Mouse (Mus musculus): Measurements from ENCODE around the gene Gmip. TPM values are rescaled to one million over a fixed set of nuclear protein-coding genes. Genes with fewer than 3 reads are reported as not detected.

Gmip gene
- polyA plus RNA-seq, 1 experiment: not detected

DNA sequence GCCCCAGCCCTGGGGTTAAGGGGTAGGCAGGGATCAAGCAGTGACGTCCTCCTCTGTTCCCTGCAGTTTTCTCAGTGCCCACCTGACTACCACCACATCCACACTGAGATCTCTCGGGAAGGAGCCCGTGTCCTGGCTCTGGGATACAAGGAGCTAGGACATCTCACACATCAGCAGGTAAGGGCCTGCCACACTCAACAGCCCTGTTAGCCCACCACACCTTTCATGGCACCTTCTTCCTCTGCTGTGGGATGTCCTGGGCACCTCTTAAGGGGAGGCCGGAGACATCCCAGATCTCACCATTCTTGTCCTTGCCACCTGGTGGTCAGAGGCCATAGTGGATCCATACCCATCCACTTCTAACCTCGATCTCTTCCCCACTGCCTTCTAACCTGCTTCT is 8.5 kb upstream of the Gmip start:
- Histone ChIP-seq H3K27ac (ENCODE audit: insufficient read depth, low read depth, low read length) (no peak overlapping the region), H3K4me1 (ENCODE audit: control insufficient read depth, insufficient read depth, low read length) (no peaks in the 10 kb centered on the region), H3K4me3 (ENCODE audit: insufficient read depth, low read depth, low read length) (no peak overlapping the region)
- WGBS: 95% methylated on average over 5 of the region's 5 CpGs
- no peak for TF ChIP-seq CTCF (IDR thresholded peaks at IDR 0.05; ENCODE audit: insufficient read depth, low read depth, low read length)
- TF ChIP-seq POLR2A (IDR thresholded peaks at IDR 0.05; ENCODE audit: insufficient read depth, low read depth, low read length): no peak

DNA sequence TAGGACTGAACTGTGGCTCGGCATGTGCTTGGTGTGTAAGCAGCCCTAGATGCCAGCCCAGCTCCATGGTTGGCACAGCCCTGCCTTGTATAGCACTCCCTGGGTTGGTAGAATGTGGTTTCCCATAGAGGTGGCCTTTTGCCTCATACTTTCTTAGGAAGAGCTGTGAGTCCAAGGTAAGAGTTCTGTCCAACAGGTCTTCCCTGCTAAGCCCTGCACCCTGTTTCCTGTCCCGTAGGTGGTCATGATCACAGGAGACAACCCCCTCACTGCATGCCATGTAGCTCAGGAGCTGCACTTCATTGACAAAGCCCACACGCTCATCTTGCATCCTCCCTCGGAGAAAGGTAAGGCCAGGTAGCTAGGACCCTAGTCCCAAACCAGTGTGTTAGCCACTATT is 6.7 kb upstream of the Gmip start:
- no peak for TF ChIP-seq POLR2A (IDR thresholded peaks at IDR 0.05; ENCODE audit: insufficient read depth, low read depth, low read length)
- no peak for TF ChIP-seq CTCF (IDR thresholded peaks at IDR 0.05; ENCODE audit: insufficient read depth, low read depth, low read length)
- Histone ChIP-seq H3K4me3 (ENCODE audit: insufficient read depth, low read depth, low read length) (no peak overlapping the region), H3K27ac (ENCODE audit: insufficient read depth, low read depth, low read length) (no peak overlapping the region), H3K4me1 (ENCODE audit: control insufficient read depth, insufficient read depth, low read length) (no peaks in the 10 kb centered on the region)
- 94% methylated on average over 4 of the region's 4 CpGs for WGBS

DNA sequence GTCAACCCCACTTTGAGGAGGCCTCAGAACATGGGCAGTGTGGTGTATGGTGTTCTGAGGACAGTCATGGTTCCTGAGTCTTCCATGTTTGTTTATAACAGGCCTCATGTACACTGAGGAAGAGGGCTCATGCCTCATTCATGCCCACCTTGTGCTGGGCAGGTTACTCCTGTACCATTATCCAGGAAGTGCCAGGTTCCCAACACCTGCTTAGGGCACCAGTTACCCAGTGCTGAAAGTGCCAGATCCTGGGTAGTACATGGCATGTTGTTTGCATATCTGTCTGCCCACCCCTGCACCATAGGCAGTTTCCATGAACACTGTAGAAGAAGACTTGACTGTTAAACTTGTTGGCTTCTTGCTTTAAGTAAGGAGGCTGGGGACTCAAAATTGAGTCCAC is 6.3 kb upstream of the Gmip start:
- TF ChIP-seq CTCF (IDR thresholded peaks at IDR 0.05; ENCODE audit: insufficient read depth, low read depth, low read length): no peak
- no peak for TF ChIP-seq POLR2A (IDR thresholded peaks at IDR 0.05; ENCODE audit: insufficient read depth, low read depth, low read length)
- H3K27ac ChIP-seq (ENCODE audit: insufficient read depth, low read depth, low read length): no peak overlapping the region
- no peak overlapping the region for H3K4me3 ChIP-seq (ENCODE audit: insufficient read depth, low read depth, low read length)

DNA sequence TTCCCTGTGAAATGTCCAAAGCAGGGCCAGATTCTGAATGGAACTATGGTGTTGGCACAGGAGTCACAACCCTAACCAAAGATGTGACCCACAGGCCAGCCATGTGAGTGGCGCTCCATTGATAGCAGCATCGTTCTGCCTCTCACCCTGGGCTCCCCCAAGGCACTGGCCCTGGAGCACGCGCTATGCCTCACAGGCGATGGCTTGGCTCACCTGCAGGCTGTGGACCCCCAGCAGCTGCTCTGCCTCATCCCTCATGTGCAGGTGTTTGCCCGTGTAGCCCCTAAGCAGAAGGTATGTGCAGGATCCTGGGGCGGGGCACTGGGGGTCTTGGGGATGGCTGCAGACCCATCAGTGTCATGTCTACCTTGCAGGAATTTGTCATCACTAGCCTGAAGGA is 5.1 kb upstream of the Gmip start:
- TF ChIP-seq CTCF (IDR thresholded peaks at IDR 0.05; ENCODE audit: insufficient read depth, low read depth, low read length): no peak
- TF ChIP-seq POLR2A (IDR thresholded peaks at IDR 0.05; ENCODE audit: insufficient read depth, low read depth, low read length): no peak
- Histone ChIP-seq H3K27ac (ENCODE audit: insufficient read depth, low read depth, low read length) (no peak overlapping the region), H3K4me3 (ENCODE audit: insufficient read depth, low read depth, low read length) (no peak overlapping the region), H3K4me1 (ENCODE audit: control insufficient read depth, insufficient read depth, low read length) (peaks cover 1% of the 10 kb centered on the region; the same call in 1 of the 2 replicates)
- WGBS: 89% methylated on average over 7 of the region's 7 CpGs

More for the DNA sequence above, 6.3 kb upstream of the Gmip start:
- H3K4me1 ChIP-seq (ENCODE audit: control insufficient read depth, insufficient read depth, low read length): no peaks in the 10 kb centered on the region

DNA sequence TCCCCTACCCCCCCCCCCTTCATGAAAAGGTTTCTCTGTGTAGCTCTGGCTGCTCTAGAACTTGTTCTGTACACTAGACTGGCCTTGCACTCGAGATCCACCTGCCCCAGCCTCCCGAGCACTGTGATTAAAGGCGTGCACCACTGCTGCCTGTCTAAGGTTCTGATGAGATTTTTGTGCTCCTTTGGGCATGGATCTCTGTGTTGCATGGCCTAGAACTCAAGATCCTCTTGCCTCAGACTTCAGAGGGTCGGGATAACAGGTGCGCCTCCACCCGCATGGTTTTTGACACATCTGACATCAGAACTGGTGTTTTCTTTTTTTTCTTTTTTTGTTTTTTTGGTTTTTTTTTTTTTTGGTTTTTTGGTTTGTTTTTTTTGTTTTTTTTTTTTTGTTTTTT is 3.9 kb upstream of the Gmip start:
- no peak overlapping the region for H3K27ac ChIP-seq (ENCODE audit: insufficient read depth, low read depth, low read length)
- TF ChIP-seq POLR2A (IDR thresholded peaks at IDR 0.05; ENCODE audit: insufficient read depth, low read depth, low read length): no peak
- no peak for TF ChIP-seq CTCF (IDR thresholded peaks at IDR 0.05; ENCODE audit: insufficient read depth, low read depth, low read length)
- peaks cover 10% of the 10 kb centered on the region for H3K4me1 ChIP-seq (ENCODE audit: control insufficient read depth, insufficient read depth, low read length)
- no peak overlapping the region for H3K4me3 ChIP-seq (ENCODE audit: insufficient read depth, low read depth, low read length)
- 89% methylated on average over 6 of the region's 6 CpGs for WGBS

DNA sequence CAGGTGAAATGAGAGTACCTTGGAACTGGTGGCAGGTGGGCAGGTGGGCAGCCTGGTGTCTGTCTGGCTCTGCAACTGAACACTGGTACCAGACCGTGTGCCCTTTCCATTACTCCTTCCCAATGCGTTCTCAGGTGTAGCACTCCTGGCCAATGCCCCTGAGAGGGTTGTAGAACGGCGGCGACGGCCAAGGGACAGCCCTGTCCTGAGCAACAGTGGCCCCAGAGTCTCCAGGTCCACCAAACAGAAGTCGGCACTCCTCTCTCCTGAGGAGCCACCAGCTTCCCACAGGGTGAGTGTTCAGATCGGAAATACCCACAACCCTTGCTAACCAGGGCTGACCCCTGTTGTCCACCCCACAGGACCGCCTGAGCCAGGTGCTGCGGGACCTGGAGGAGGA is 3.4 kb upstream of the Gmip start:
- no peak overlapping the region for H3K4me3 ChIP-seq (ENCODE audit: insufficient read depth, low read depth, low read length)
- no peak overlapping the region for H3K27ac ChIP-seq (ENCODE audit: insufficient read depth, low read depth, low read length)
- 96% methylated on average over 10 of the region's 10 CpGs for WGBS
- H3K4me1 ChIP-seq (ENCODE audit: control insufficient read depth, insufficient read depth, low read length): peaks cover 10% of the 10 kb centered on the region
- TF ChIP-seq POLR2A (IDR thresholded peaks at IDR 0.05; ENCODE audit: insufficient read depth, low read depth, low read length) (no peak), CTCF (IDR thresholded peaks at IDR 0.05; ENCODE audit: insufficient read depth, low read depth, low read length) (no peak)

DNA sequence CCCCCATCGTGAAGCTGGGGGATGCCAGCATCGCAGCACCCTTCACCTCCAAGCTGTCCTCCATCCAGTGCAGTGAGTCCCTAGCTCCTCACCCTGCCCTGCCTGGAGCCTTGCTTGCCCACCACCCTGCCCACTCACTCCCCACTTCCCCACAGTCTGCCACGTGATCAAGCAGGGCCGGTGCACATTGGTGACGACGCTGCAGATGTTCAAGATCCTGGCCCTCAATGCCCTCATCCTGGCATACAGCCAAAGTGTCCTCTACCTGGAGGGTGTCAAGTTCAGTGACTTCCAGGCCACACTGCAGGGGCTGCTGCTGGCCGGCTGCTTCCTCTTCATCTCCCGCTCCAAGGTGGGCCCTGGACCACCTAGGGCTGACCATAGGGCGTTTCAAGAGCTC is 3.0 kb upstream of the Gmip start:
- TF ChIP-seq POLR2A (IDR thresholded peaks at IDR 0.05; ENCODE audit: insufficient read depth, low read depth, low read length): no peak
- TF ChIP-seq CTCF (IDR thresholded peaks at IDR 0.05; ENCODE audit: insufficient read depth, low read depth, low read length): no peak
- H3K4me3 ChIP-seq (ENCODE audit: insufficient read depth, low read depth, low read length): no peak overlapping the region
- H3K27ac ChIP-seq (ENCODE audit: insufficient read depth, low read depth, low read length): no peak overlapping the region
- 93% methylated on average over 9 of the region's 9 CpGs for WGBS
- peaks cover 10% of the 10 kb centered on the region for H3K4me1 ChIP-seq (ENCODE audit: control insufficient read depth, insufficient read depth, low read length)

DNA sequence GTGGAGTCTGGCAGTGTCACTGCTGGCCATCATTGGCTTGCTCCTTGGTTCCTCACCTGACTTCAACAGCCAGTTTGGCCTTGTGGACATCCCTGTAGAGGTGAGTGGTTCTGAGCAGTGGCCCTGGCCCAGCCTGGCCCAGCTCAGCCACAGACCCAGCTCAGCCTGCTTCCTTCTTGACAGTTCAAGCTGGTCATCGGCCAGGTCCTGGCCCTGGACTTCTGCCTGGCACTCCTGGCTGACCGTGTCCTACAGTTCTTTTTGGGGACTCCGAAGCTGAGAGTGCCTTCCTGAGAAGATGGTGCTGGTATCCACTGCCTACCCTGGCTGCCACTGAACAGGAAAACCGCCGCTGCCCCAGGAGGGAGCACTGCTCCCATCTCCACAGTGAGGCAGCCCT is 1.2 kb upstream of the Gmip start:
- no peak for TF ChIP-seq CTCF (IDR thresholded peaks at IDR 0.05; ENCODE audit: insufficient read depth, low read depth, low read length)
- TF ChIP-seq POLR2A (IDR thresholded peaks at IDR 0.05; ENCODE audit: insufficient read depth, low read depth, low read length): no peak
- Histone ChIP-seq H3K27ac (ENCODE audit: insufficient read depth, low read depth, low read length) (no peak overlapping the region), H3K4me3 (ENCODE audit: insufficient read depth, low read depth, low read length) (no peak overlapping the region), H3K4me1 (ENCODE audit: control insufficient read depth, insufficient read depth, low read length) (peaks cover 10% of the 10 kb centered on the region)
- 83% methylated on average over 5 of the region's 5 CpGs for WGBS

DNA sequence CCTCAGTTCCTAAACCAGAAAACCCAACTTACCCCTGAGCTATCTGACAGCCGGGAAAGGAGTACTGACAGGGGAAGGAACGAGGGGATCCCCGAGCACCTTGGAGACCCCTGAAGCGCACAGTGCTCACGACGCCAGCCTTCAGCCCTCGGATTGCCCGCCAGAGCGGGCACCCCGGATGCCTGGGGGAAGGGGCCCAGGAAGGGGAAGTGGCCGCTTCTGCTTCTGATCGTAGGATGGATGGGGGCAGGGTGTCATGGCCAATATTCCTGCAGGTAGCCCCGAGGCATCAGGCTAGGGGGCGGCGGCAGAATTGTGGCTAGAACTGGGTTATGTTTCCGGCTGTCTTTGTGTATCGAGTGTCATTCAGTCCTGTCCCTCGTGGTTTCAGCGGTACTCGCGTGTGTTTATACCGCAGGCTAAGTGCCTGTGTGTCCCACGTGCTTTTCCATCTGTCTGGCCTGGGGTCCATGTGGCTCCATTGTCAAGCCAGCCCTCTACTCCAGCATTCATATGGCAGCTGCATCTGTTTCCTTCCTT is 455 bp downstream of the Gmip start:
- Histone ChIP-seq H3K4me1 (ENCODE audit: control insufficient read depth, insufficient read depth, low read length) (peaks cover 10% of the 10 kb centered on the region), H3K4me3 (ENCODE audit: insufficient read depth, low read depth, low read length) (peak overlapping the region; percentile 49), H3K27ac (ENCODE audit: insufficient read depth, low read depth, low read length) (no peak overlapping the region)
- TF ChIP-seq POLR2A (IDR thresholded peaks at IDR 0.05; ENCODE audit: insufficient read depth, low read depth, low read length) (no peak), CTCF (IDR thresholded peaks at IDR 0.05; ENCODE audit: insufficient read depth, low read depth, low read length) (no peak)
- 3% methylated on average over 23 of the region's 23 CpGs for WGBS

DNA sequence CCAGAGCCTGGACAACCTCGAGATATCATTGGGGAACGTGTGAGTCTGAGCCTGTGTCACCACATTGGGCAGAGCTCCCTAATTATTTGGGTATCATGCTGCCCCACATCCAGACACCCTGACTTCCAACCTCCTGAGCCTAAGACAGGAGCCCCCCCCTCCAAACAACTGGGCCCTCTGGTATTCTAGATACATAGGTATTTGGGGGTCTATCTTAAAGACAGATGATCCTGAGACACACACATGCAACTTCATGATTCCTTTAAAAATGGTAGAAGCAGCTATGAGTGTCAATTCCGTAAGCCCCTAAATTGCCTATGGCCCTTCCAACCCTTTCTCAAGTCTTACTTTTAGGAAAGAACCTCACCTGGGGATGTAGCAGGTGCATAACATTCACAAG is 1.3 kb downstream of the Gmip start:
- Histone ChIP-seq H3K4me3 (ENCODE audit: insufficient read depth, low read depth, low read length) (no peak overlapping the region), H3K4me1 (ENCODE audit: control insufficient read depth, insufficient read depth, low read length) (peaks cover 10% of the 10 kb centered on the region), H3K27ac (ENCODE audit: insufficient read depth, low read depth, low read length) (no peak overlapping the region)
- TF ChIP-seq POLR2A (IDR thresholded peaks at IDR 0.05; ENCODE audit: insufficient read depth, low read depth, low read length) (no peak), CTCF (IDR thresholded peaks at IDR 0.05; ENCODE audit: insufficient read depth, low read depth, low read length) (no peak)
- WGBS: 79% methylated on average over 3 of the region's 3 CpGs
